Mouse (Mus musculus) neural tube, embryonic 14.5 days (tissue): ENCODE data around the gene Zfp607b. TPM values are rescaled to one million over a fixed set of nuclear protein-coding genes. Genes with fewer than 3 reads are reported as not detected.

Experiments used
- ATAC-seq: fragments of 200-750 bp; cut with Nextera tagmentation; 2 replicates; pipeline ENCODE4 v1.8.0; 2017; ENCODE audit warnings: low read depth, mild to moderate bottlenecking, moderate TSS enrichment, moderate library complexity
- H3K27ac ChIP-seq: fragments of 300-500 bp; sonication (generic); 2 replicates; pipeline ENCODE4 v1.5.1; 2014; ENCODE audit warnings: low read depth, mild to moderate bottlenecking, control low read depth, low read length, moderate library complexity, mixed read lengths
- H3K27me3 ChIP-seq: fragments of 300-500 bp; sonication (generic); 2 replicates; pipeline ENCODE4 v1.6.1; 2014; ENCODE audit warnings: low read length; ENCODE audit not compliant: control insufficient read depth, insufficient read depth
- H3K36me3 ChIP-seq: fragments of 300-500 bp; sonication (generic); 2 replicates; pipeline ENCODE4 v1.6.1; 2014; ENCODE audit warnings: low read length, mixed read lengths; ENCODE audit not compliant: control insufficient read depth, insufficient read depth
- H3K4me1 ChIP-seq: fragments of 300-500 bp; sonication (generic); 2 replicates; pipeline ENCODE4 v1.6.1; 2014; ENCODE audit warnings: low read length; ENCODE audit not compliant: control insufficient read depth, insufficient read depth
- H3K4me2 ChIP-seq: fragments of 300-500 bp; sonication (generic); 2 replicates; pipeline ENCODE4 v1.6.1; 2014; ENCODE audit warnings: mild to moderate bottlenecking, low read depth, low read length, control low read depth
- H3K4me3 ChIP-seq: fragments of 300-500 bp; sonication (generic); 2 replicates; pipeline ENCODE4 v1.5.1; 2014; ENCODE audit warnings: low read depth, low read length, control low read depth, mixed read lengths
- H3K9ac ChIP-seq: fragments of 300-500 bp; sonication (generic); replicated peaks from 2 replicates; pipeline ENCODE4 v1.6.1; 2014; ENCODE audit warnings: low read depth, mild to moderate bottlenecking, control low read depth, low read length, mixed read lengths
- H3K9me3 ChIP-seq: fragments of 300-500 bp; sonication (generic); 2 replicates; pipeline ENCODE4 v1.6.1; 2016; ENCODE audit warnings: low read length; ENCODE audit not compliant: control insufficient read depth
- WGBS: fragments of 180-500 bp; shearing (Covaris S2); extraction: QIAGEN DNeasy Blood & Tissue Kit; methylation state at CpG from one replicate; pipeline ENCODE4 v1.1.7; 2014; 5-methylcytosine and 5-hydroxymethylcytosine counted together
- polyA plus RNA-seq: library from polyadenylated mRNA; unstranded; fragments of >200 nt; fragmentation: Nextera tagmentation; extraction: Ambion mirVana; gene quantifications from 2 replicates; pipeline ENCODE4 v1.2.1, GENCODE M21; 2014

Zfp607b gene
- polyA plus RNA-seq, 1 experiment from 2014 or later: 13.1 TPM

DNA sequence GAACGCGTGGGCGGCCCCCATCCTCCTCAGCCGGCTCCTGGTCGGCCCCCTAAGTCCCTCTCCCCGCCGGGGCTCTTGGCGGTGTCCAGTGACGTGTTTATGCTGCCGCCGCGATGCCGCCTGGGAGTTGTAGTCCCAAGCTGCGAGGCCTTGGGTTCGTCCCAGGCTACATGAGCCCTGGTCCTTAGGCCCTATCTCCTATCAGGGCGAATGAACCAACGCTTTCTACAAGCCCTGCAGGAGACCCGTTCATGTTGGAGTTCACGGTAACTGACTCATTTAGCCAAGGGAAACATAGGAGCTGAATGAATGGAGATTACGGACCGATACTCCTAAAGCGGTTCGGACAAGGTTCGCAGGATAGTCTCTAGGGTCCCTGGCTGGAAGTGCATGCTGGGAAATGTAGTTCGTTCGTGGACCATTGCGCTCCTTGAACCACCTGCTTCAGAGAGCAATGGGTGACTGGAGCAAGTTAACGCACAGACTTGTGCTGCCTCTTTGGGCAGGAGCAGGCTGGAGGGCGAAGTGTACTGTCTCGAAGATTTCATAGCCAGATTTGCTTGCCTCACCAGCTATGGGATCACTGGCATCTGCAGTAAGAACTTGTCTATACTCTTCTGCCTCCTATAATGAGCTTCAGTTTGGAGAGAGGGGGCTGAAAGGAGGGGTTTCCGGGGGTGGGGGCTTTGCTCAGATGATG lies 14.5 kb upstream of the Zfp607b start, which contains the start of gene Map3k10:
TSS of gene Map3k10 (minus strand) at position 77 of the 700 bp plus-strand sequence.
- Histone ChIP-seq H3K27me3 (no peaks in the 10 kb centered on the region), H3K9me3 (no peaks in the 10 kb centered on the region), H3K9ac (peak within 1 kb of the TSS; percentile 94), H3K4me3 (peak within 1 kb of the TSS; percentile 89), H3K4me1 (peaks cover 23% of the 10 kb centered on the region), H3K36me3 (no peaks in the 10 kb centered on the region), H3K4me2 (peak within 1 kb of the TSS; percentile 96), H3K27ac (peak within 1 kb of the TSS; percentile 87)
- under 1% methylated on average over 30 of the region's 31 CpGs for WGBS
- ATAC-seq: peak; percentile 97

DNA sequence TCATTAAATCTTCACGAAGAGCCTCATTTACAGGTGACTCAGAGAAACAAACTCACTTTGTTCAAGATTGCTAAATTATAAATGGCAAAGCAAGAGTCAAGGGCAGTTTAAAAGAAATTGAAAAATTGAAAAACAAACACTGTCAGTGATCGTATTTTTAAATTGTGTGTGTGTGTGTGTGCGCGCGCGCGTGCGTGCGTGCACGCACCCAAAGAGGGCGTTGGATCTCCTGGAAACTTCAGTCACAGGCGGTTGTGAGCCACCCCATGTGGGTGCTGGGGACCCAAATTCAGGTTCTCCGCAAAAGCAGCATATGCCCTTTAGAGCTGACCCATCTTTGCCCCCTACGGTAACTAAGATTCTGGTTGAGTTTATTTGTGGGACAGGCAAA lies 13.9 kb upstream of the Zfp607b start:
- WGBS: 40% methylated on average over 14 of the region's 14 CpGs
- H3K4me3 ChIP-seq: peak overlapping the region; percentile 89
- no peaks in the 10 kb centered on the region for H3K36me3 ChIP-seq
- H3K27ac ChIP-seq: peak overlapping the region; percentile 87; the same call in 1 of the 2 replicates
- H3K9me3 ChIP-seq: no peaks in the 10 kb centered on the region
- ATAC-seq: no peak
- H3K9ac ChIP-seq: peak overlapping the region; percentile 94; the same call in 1 of the 2 replicates
- peaks cover 20% of the 10 kb centered on the region for H3K4me1 ChIP-seq
- H3K27me3 ChIP-seq: no peaks in the 10 kb centered on the region
- H3K4me2 ChIP-seq: peak overlapping the region; percentile 96

DNA sequence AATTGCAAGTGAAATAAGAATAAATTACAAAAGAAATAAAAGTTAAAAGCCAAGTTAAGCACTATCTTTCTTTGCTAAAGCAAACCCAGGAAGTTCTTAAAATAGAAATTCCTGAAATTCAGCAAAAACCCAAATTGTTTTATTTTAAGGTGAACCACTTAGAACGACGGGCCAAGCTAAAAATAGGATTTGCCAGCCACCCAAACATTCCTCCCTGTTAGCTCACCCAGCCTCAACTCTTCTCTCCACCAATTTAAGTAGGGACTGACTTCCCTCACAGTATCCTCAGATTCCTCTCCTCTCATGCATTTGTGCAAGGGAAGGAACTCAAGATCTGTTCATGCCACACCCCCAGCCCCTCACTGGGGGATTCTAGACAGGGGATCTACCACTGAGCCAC lies 5.9 kb upstream of the Zfp607b start:
- 73% methylated on average over 2 of the region's 2 CpGs for WGBS
- H3K27me3 ChIP-seq: no peaks in the 10 kb centered on the region
- H3K9ac ChIP-seq: no peak overlapping the region
- no peak overlapping the region for H3K4me3 ChIP-seq
- 0 out of 2 replicates have a peak, but pooled peaks cover 4% of the 10 kb centered on the region for H3K4me1 ChIP-seq
- no peaks in the 10 kb centered on the region for H3K9me3 ChIP-seq
- no peak overlapping the region for H3K27ac ChIP-seq
- H3K4me2 ChIP-seq: no peak overlapping the region
- ATAC-seq: no peak
- no peaks in the 10 kb centered on the region for H3K36me3 ChIP-seq

GRCm38 (mm10) chr7:27685220-27685619 lies 3.9 kb upstream of the Zfp607b start:
- H3K27ac ChIP-seq: no peak overlapping the region
- H3K9ac ChIP-seq: no peak overlapping the region
- peak overlapping the region; percentile 34; the same call in 1 of the 2 replicates for H3K4me2 ChIP-seq
- H3K36me3 ChIP-seq: no peaks in the 10 kb centered on the region
- 42% methylated on average over 5 of the region's 5 CpGs for WGBS
- no peak overlapping the region; the same call in 1 of the 2 replicates for H3K4me3 ChIP-seq
- H3K9me3 ChIP-seq: no peaks in the 10 kb centered on the region
- peaks cover 12% of the 10 kb centered on the region; the same call in 1 of the 2 replicates for H3K4me1 ChIP-seq
- no peaks in the 10 kb centered on the region for H3K27me3 ChIP-seq
- ATAC-seq: no peak

GRCm38 (mm10) chr7:27685681-27686080 lies 3.5 kb upstream of the Zfp607b start:
- Histone ChIP-seq H3K36me3 (no peaks in the 10 kb centered on the region), H3K27ac (no peak overlapping the region), H3K27me3 (no peaks in the 10 kb centered on the region), H3K4me2 (peak overlapping the region; percentile 34; the same call in 1 of the 2 replicates), H3K9ac (no peak overlapping the region), H3K4me3 (no peak overlapping the region; the same call in 1 of the 2 replicates), H3K9me3 (no peaks in the 10 kb centered on the region), H3K4me1 (peaks cover 12% of the 10 kb centered on the region; the same call in 1 of the 2 replicates)
- no peak for ATAC-seq
- whole genome bisulfite sequencing: 3% methylated on average over 6 of the region's 6 CpGs

DNA sequence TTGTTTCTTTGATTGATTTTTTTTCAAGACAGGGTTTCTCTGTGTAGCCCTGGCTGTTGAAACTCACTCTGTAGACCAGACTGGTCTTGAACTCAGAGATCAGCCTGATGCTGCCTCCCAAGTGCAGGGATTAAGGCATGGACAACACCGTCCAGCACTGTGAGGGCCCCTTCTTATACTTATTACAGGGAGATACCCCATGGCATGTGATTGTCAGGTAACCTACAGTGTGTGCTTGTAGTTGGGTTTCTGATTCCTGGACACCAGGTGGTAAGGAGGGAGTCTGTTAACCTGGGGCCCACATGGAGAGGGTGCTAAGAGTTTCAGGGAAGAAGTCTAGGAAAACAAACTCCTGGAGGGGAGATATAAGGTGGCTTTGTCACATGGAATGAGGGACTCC lies 2.1 kb upstream of the Zfp607b start:
- H3K9me3 ChIP-seq: no peaks in the 10 kb centered on the region
- WGBS: 77% methylated on average over 1 of the region's 1 CpGs
- H3K27ac ChIP-seq: no peak overlapping the region
- H3K4me2 ChIP-seq: no peak overlapping the region
- no peaks in the 10 kb centered on the region for H3K36me3 ChIP-seq
- no peak overlapping the region for H3K4me3 ChIP-seq
- H3K4me1 ChIP-seq: peaks cover 12% of the 10 kb centered on the region; the same call in 1 of the 2 replicates
- no peak overlapping the region for H3K9ac ChIP-seq
- H3K27me3 ChIP-seq: no peaks in the 10 kb centered on the region
- no peak for ATAC-seq

GRCm38 (mm10) chr7:27687836-27688235 lies 1.3 kb upstream of the Zfp607b start:
- Histone ChIP-seq H3K4me1 (peaks cover 12% of the 10 kb centered on the region; the same call in 1 of the 2 replicates), H3K27ac (no peak overlapping the region), H3K9ac (no peak overlapping the region), H3K9me3 (no peaks in the 10 kb centered on the region), H3K4me3 (no peak overlapping the region), H3K27me3 (no peaks in the 10 kb centered on the region), H3K4me2 (peak overlapping the region; percentile 60), H3K36me3 (no peaks in the 10 kb centered on the region)
- no peak for ATAC-seq
- WGBS: 72% methylated on average over 3 of the region's 3 CpGs

DNA sequence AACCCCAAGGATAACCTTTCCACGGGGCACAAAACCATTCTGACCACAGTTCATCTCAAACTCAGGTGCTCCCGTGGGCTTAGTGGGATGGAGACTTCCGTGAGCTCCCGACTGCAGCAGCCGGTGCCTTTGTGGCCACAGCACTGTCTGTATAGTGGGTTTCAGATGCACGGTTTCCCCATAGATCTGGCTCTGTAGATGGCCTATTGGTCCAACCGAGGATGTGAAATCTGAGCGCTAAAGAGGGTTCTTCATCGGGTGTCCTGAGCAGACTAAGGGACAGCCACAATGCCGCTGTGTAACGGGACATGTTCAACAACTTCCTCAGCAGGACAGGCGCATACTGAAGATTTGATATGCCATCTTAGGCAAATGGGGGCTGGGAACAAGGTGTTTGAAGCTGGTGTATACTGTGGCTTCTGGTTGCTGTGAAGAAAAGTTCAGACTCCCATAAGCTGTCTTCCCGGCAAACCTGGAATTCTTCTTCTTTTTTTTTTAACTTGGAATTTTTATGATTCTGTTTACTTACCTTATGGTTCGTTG lies 823 bp upstream of the Zfp607b start:
- Histone ChIP-seq H3K4me1 (peaks cover 12% of the 10 kb centered on the region; the same call in 1 of the 2 replicates), H3K9ac (peak overlapping the region; percentile 37), H3K4me2 (peak overlapping the region; percentile 60), H3K4me3 (peak overlapping the region; percentile 34), H3K36me3 (no peaks in the 10 kb centered on the region), H3K27me3 (no peaks in the 10 kb centered on the region), H3K27ac (no peak overlapping the region), H3K9me3 (no peaks in the 10 kb centered on the region)
- no peak for ATAC-seq
- WGBS: 37% methylated on average over 14 of the region's 14 CpGs

- no peak overlapping the region for H3K4me3 ChIP-seq
- H3K27ac ChIP-seq: no peak overlapping the region
- no peaks in the 10 kb centered on the region for H3K27me3 ChIP-seq
- H3K4me1 ChIP-seq: peaks cover 9% of the 10 kb centered on the region; the same call in 1 of the 2 replicates
- WGBS: 47% methylated on average over 5 of the region's 5 CpGs
- no peaks in the 10 kb centered on the region for H3K36me3 ChIP-seq
- no peak overlapping the region for H3K9ac ChIP-seq
- no peaks in the 10 kb centered on the region for H3K9me3 ChIP-seq
- ATAC-seq: no peak
- H3K4me2 ChIP-seq: no peak overlapping the region
These were observed 1.9 kb downstream of the Zfp607b start for GRCm38 (mm10) chr7:27691076-27691475.
